Mouse (Mus musculus) gastrocnemius, postnatal 10 days (tissue): ENCODE results near the gene Prss45. TPM values are rescaled to one million over a fixed set of nuclear protein-coding genes. Genes with fewer than 3 reads are reported as not detected.

Experiments
- DNase-seq: peaks from one replicate; pipeline ENCODE4 v3.0.0; 2021; ENCODE audit warnings: mixed read lengths
- total RNA-seq, 2 experiments: library from RNA; stranded (reverse); gene quantifications; 2 replicates each; pipeline ENCODE4 v1.2.3; 2021

Prss45 gene
- total RNA-seq, 2 experiments from 2014 or later = not detected

GRCm38 (mm10) chr9:110858523-110858922 lies 24.1 kb downstream of the Prss45 start:
- DNase-seq = no peak

GRCm38 (mm10) chr9:110858967-110859596 lies 24.7 kb downstream of the Prss45 start:
- no peak for DNase-seq

DNA sequence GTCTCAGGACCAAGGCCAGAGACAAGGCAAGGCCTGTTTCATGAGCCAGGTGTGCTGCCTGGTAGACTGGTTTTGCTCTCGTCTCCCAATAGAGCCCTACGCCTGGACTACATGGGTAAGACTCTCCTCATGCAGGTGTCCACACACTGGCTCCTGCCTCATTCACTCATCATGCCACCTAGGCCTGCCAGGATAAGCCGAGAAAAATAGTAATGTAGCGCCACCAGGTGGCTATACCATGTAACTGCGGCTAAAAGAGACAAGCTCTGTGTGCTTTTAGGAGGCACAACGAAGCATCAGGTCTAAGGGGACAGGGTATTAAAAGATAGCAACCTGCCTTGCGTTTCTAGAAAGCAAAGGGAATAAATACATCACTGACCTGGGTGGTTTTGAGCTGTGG lies 36.6 kb downstream of the Prss45 start:
- no peak for DNase-seq

DNA sequence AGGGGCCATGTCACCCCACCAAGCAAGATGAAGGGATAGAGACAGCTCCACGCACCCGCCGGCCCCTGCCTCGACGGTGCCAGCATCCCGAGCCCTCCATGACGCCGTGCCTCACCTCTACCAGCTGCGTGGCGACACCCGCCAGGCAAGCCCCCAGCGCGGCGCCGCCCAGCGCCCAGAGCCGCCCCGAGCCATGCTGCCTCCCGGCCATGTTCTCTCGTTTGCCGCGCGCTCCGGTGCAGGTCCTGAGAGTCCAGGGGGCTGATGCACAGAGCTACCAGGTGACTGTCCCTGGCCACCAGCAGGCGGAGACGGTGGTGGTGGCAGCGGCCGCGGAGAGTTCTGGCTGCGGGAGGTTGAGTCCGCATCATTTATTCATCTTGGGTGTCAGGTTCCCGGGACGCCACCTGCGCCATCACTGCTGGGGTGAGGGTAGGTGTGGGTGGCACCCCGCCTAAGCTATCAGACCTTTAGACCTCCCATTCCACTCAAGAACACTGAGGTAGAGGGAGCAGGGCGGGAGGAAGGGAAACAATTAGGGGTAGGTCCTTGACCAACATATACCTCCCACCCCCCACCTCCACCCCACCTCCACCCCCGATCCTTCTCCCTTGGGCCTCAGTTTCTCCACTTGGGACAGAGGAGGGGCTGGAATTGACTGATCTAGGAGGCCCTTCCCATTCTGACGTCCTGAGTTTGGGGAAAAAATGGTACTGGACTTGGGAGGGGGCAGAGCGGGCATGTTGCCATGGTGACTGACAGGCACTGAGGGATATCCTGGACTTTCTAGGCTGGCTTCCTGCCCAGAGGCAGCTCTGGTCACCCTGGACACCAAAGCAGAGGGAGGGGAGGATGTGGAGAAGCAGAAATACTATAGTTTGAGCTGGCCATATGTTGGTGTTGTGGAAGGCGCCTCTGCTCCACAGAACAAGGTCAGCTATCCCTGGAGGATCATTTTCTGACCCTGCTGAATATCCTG lies 39.6 kb downstream of the Prss45 start:
- no peak for DNase-seq

DNA sequence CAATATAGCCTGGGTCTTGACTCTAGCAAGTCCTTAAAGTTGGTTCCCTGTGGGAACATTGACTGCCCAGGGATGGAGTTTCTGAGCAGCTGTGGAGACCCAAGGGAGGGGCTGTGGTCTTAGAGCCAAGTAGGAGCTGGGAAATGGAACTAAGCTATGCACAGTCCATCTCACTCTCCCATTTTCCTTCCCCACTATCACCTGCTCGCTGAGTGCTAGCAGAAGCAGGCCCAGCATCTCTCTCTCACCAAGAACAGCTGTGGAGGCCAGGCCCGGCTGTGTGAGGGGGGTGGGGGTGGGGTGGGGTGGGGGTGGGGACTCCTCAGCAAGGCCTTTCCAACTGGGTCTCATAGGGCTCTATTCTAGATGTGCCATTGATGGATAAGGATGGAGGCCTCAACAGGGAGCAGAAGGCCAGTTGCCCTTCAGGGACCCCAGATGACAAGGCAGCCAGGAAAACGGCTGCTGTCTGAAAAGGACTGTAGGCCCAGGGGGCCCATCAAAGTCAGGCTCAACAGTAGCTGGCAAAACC lies 40.3 kb downstream of the Prss45 start:
- no peak for DNase-seq

DNA sequence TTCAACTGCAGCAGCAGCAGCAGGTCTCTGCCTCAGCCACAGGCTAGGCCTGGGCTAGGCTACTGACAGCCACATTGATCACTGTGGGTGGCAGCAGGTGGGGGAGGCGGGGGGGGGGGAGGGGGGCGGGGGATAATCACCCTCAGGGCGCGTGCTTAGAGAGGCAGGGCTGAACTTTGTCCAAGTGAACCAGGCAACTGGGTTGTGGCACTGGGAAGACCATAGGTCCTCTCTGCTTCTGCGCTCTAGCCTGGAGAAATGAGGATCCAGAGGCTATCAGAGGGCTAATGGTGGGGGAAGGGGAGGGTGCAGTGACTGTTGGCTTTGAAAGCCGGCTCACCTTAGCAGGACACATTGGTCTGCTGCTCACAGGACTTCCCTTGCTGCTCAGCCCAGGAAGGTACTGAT lies 40.9 kb downstream of the Prss45 start:
- DNase-seq = no peak

DNA sequence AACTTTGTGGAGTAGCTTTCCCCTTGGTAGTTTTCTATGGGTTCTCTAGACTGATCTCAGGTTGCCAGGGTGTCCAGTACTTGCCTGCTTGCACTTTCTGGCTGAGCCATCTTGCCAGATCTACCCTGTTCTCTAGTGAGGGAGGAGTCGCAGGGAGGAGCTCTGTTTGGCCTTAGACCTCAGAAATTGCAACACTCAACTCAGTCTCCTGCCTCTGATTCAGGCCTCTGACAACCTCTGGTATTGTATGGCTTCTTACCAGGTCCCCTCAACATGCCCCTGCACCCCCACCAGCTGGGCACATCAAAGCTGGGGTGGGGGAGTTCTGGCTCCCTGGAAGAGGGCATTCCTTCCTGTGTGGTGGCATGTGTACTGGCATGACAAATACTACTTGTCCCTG lies 43.0 kb downstream of the Prss45 start:
- DNase-seq = no peak

DNA sequence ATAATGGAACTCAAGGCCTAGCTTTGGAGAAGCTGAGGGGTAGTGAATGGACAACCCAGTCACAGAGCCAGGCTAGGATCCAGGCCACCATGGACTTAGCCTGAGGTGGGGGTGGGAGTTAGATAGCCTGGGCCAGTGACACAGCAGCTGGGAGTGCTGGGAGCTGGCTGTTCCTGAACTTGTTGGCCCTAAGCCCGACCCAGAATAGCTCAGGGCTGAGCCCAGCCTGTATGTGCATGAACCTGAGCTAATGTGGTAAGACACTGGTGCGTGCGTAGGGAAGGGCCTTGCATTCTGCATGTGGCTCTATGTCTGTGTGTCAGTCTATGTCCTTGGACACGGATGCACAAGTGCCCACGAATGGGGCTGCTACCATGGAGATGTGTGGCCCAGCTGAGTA lies 43.5 kb downstream of the Prss45 start:
- DNase-seq = peak; percentile 78

- DNase-seq = no peak
Observed at GRCm38 (mm10) chr9:110879191-110879920, 45.0 kb downstream of the Prss45 start, which contains the start of gene Als2cl. Gene Als2cl, plus strand, starts transcription at chr9:110879870.

DNA sequence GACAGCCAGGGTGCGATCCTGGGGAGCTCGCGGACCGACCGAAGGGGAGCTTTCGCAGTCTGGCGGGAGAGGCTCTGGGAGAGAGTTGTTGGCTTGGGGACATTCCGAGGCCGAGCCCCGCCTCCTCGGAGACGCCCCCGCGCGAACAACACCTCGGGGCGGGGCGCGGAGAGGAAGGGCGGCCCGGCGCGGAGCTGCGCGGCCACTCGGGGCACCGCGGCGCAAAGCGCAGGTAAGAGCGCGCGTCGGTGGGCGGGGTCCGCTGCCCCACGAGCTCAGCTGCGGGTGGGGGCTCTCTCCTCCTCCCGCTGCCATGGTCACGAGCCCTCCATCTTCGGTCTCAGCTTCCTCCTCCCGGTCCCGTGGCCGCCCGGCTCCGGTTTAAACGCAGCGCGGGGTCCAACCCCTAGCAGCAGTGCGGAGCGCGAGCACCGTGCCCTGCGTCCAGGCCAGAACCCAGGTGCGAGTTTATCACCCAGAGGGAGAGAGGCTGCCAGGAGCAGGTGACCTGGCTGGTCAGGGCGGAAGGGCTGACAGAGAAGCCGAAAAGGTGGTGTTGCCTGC lies 45.7 kb downstream of the Prss45 start, which contains the start of gene Tmie:
Gene Tmie, minus strand, starts transcription at position 116 of the 564 bp plus-strand sequence.
- peak; percentile 62 for DNase-seq

- DNase-seq = no peak
Observed at GRCm38 (mm10) chr9:110880772-110881171, 46.4 kb downstream of the Prss45 start.

GRCm38 (mm10) chr9:110881953-110882352 lies 47.6 kb downstream of the Prss45 start:
- no peak for DNase-seq

- DNase-seq = no peak
Observed at GRCm38 (mm10) chr9:110887388-110888303, 53.3 kb downstream of the Prss45 start.

DNA sequence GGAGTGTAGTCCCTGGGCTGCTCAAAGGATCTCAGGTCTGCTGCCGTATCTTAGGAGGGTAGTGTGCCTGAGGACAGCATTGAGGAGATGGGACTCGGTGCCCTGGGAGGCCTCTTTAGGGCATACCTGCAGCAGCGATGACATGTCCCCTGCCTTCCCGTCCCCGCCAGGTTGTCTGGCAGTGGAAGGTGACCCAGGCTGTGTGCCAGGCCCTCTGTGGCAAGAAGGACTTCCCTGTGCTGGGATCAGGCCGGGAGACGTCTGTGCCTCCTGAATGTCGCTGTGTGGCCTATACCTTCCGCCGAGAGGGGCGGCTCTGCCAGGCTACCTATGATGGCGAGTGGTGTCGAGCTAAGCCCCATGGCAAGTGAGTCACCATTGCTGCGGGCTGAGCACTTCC lies 54.5 kb downstream of the Prss45 start:
- DNase-seq = no peak

DNA sequence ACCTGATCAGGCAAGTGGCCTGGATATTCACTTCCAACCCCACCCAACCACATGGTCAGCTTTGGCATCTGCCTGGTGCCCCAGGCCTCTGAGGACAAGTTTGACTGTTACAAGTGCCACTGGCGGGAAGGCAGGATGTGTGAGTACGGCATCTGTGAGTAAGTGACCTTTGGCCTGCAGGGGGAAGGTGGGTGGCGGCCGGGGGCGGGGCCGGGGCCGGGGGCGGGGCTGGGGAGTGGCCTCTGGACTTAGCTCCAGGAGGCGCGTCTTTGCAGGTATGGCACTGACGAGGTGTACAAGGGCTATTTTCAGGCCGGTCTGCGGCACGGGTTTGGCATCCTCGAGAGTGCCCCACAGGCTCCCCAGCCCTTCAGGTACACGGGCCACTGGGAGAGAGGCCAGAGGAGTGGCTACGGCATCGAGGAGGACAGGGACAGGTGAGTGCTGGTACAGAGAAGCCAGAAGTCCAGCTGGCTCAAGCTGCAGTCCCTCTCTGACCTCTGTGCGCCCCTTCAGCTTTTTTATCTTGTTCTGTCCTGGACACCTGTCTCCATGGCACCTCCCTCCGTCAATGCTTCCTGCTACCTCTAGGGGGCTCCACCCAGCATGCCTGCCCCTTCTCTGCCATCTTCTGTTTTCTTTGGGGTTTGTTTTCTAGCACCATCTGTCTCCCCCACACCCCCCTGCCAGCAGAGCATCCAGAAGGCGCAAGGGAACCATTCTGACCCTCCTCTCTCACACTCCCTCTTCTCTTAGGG lies 55.8 kb downstream of the Prss45 start:
- DNase-seq = no peak

Other genes with a start within 250 kb of the Prss45 start
- 1 to 10 TPM; 1.6 to 2.2 TPM for gene Nradd, start 210.1 kb upstream of the Prss45 start, total RNA-seq
- 1 to 10 TPM; 2.2 to 3.4 TPM for gene Nbeal2, start 180.4 kb upstream of the Prss45 start, total RNA-seq
- 10 to 100 TPM; 50.3 to 53.6 TPM for gene Ccdc12, start 178.1 kb upstream of the Prss45 start, total RNA-seq
- 100 to 1,000 TPM; 260 to 321 TPM for gene Myl3, start 92.7 kb upstream of the Prss45 start, total RNA-seq
- gene Pth1r, start 87.4 kb upstream of the Prss45 start, total RNA-seq = 10 to 100 TPM in 1 of 2 experiments, 1 to 10 TPM in 1; 4.1 to 11.8 TPM
- gene Prss42, start 36.4 kb upstream of the Prss45 start, total RNA-seq = not detected
- gene Prss44, start 20.6 kb upstream of the Prss45 start, total RNA-seq = not detected
- gene Prss43, start 7.9 kb upstream of the Prss45 start, total RNA-seq = not detected
- gene Prss46, start 9.9 kb downstream of the Prss45 start, total RNA-seq = under 1 TPM in 1 of 2 experiments, not detected in 1; 0.29 TPM
- under 1 TPM in 1 of 2 experiments, not detected in 1; 0.41 TPM for gene Prss50, start 23.4 kb downstream of the Prss45 start, total RNA-seq
- 1 to 10 TPM; 4.5 to 9.7 TPM for gene Als2cl, start 45.3 kb downstream of the Prss45 start, total RNA-seq
- gene Tmie, start 45.5 kb downstream of the Prss45 start, total RNA-seq = under 1 TPM; 0.47 to 0.54 TPM
- gene Fam240a, start 82.3 kb downstream of the Prss45 start, total RNA-seq = under 1 TPM in 1 of 2 experiments, not detected in 1; 0.99 TPM
- gene Tdgf1, start 111.6 kb downstream of the Prss45 start, total RNA-seq = not detected
- 10 to 100 TPM; 10.6 to 13.7 TPM for gene Lrrc2, start 117.0 kb downstream of the Prss45 start, total RNA-seq
- gene Rtp3, start 156.0 kb downstream of the Prss45 start, total RNA-seq = under 1 TPM; 0.92 to 0.93 TPM
- 10 to 100 TPM in 1 of 2 experiments, 1 to 10 TPM in 1; 1.1 to 10.1 TPM for gene Ltf, start 184.7 kb downstream of the Prss45 start, total RNA-seq
- 1 to 10 TPM; 4.7 to 4.8 TPM for gene Ccrl2, start 222.9 kb downstream of the Prss45 start, total RNA-seq